Mouse (Mus musculus): ENCODE measurements at regions not wholly inside any gene's neighbourhood (a gene's known extent, or its start where the extent isn't known, plus 50 kb on each side); places are given as distances from the start of the nearest gene placed in this dataset.

- no peak overlapping the region for H3K27ac ChIP-seq (ENCODE audit: control insufficient read depth, low read depth, low read length)
- no peak for DNase-seq (ENCODE audit: low read depth, low spot score)
- no peaks in the 10 kb centered on the region for H3K9me3 ChIP-seq (replicated peaks; ENCODE audit: insufficient read depth, low read length)
- H3K79me2 ChIP-seq (ENCODE audit: control insufficient read depth, insufficient read depth, low read length, poor library complexity): no peaks in the 10 kb centered on the region
- H3K9ac ChIP-seq (ENCODE audit: control insufficient read depth, low read depth, low read length, poor library complexity, severe bottlenecking): no peak overlapping the region
- no peaks in the 10 kb centered on the region for H3K36me3 ChIP-seq (ENCODE audit: control insufficient read depth in 1 of 2, insufficient read depth in 2 of 2, low read length in 2 of 2)
- H3K27me3 ChIP-seq (ENCODE audit: control insufficient read depth in 1 of 2, insufficient read depth in 2 of 2, low read length in 2 of 2): no peaks in the 10 kb centered on the region; a peak in 1 of 4 replicates
- TF ChIP-seq GATA1 (IDR thresholded peaks at IDR 0.05; ENCODE audit: low read depth, low read length) (no peak), ELF1 (IDR thresholded peaks at IDR 0.05; ENCODE audit: low read depth, low read length) (no peak), KAT2A (conservative IDR thresholded peaks at IDR 0.05; ENCODE audit: low read depth, low read length) (no peak), CTCF (IDR thresholded peaks at IDR 0.05 in 2 of 3, conservative IDR thresholded peaks at IDR 0.05 in 1 of 3; ENCODE audit: control insufficient read depth in 1 of 3, insufficient read depth in 1 of 3, low read depth in 2 of 3, low read length in 3 of 3, poor library complexity in 1 of 3, severe bottlenecking in 1 of 3) (no peak), JUND (IDR thresholded peaks at IDR 0.05; ENCODE audit: low read depth, low read length) (no peak), MAX (IDR thresholded peaks at IDR 0.05; ENCODE audit: low read length) (no peak), MYC (IDR thresholded peaks at IDR 0.05; ENCODE audit: low read depth, low read length) (no peak), HCFC1 (IDR thresholded peaks at IDR 0.05; ENCODE audit: low read depth, low read length) (no peak), TBP (IDR thresholded peaks at IDR 0.05; ENCODE audit: low read depth, low read length) (no peak), POLR2A (IDR thresholded peaks at IDR 0.05; ENCODE audit: control insufficient read depth in 1 of 2, insufficient read depth in 1 of 2, low read depth in 1 of 2, low read length in 2 of 2, poor library complexity in 1 of 2) (no peak), ZNF384 (IDR thresholded peaks at IDR 0.05; ENCODE audit: low read depth, low read length) (no peak), POLR2AphosphoS2 (IDR thresholded peaks at IDR 0.05; ENCODE audit: low read length) (no peak), CHD2 (IDR thresholded peaks at IDR 0.05; ENCODE audit: low read length) (no peak), ZKSCAN1 (IDR thresholded peaks at IDR 0.05; ENCODE audit: low read depth, low read length) (no peak), MEF2A (IDR thresholded peaks at IDR 0.05; ENCODE audit: extremely low read depth, insufficient replicate concordance, low read depth, low read length, poor library complexity, severe bottlenecking) (no peak), NELFE (IDR thresholded peaks at IDR 0.05; ENCODE audit: low read depth, low read length) (no peak), EP300 (IDR thresholded peaks at IDR 0.05; ENCODE audit: low read depth in 1 of 2, low read length in 2 of 2) (no peak), UBTF (IDR thresholded peaks at IDR 0.05; ENCODE audit: borderline replicate concordance, insufficient read depth, low read depth, low read length) (no peak)
- H3K4me3 ChIP-seq (ENCODE audit: control insufficient read depth in 1 of 2, insufficient read depth in 1 of 2, low read depth in 2 of 2, low read length in 2 of 2): no peak overlapping the region
- no peaks in the 10 kb centered on the region for H3K4me1 ChIP-seq (ENCODE audit: control insufficient read depth in 1 of 2, insufficient read depth in 2 of 2, low read length in 2 of 2)
These were observed 239.7 kb upstream of the B430305J03Rik start for GRCm38 (mm10) chr3:61605469-61605868.

- H3K79me2 ChIP-seq (ENCODE audit: control insufficient read depth, insufficient read depth, low read length, poor library complexity): no peaks in the 10 kb centered on the region
- no peaks in the 10 kb centered on the region for H3K9me3 ChIP-seq (replicated peaks; ENCODE audit: insufficient read depth, low read length)
- H3K27me3 ChIP-seq (ENCODE audit: control insufficient read depth in 1 of 2, insufficient read depth in 2 of 2, low read length in 2 of 2): no peaks in the 10 kb centered on the region; a peak in 1 of 4 replicates
- no peak overlapping the region for H3K9ac ChIP-seq (ENCODE audit: control insufficient read depth, low read depth, low read length, poor library complexity, severe bottlenecking)
- no peak overlapping the region for H3K27ac ChIP-seq (ENCODE audit: control insufficient read depth, low read depth, low read length)
- DNase-seq (ENCODE audit: low read depth, low spot score): no peak
- H3K4me1 ChIP-seq (ENCODE audit: control insufficient read depth in 1 of 2, insufficient read depth in 2 of 2, low read length in 2 of 2): no peaks in the 10 kb centered on the region
- H3K4me3 ChIP-seq (ENCODE audit: control insufficient read depth in 1 of 2, insufficient read depth in 1 of 2, low read depth in 2 of 2, low read length in 2 of 2): no peak overlapping the region
- TF ChIP-seq MAFK (IDR thresholded peaks at IDR 0.05; ENCODE audit: borderline replicate concordance, low read depth, low read length) (0 out of 2 replicates have a peak, but pooled peaks have one; percentile 46), POLR2AphosphoS2 (IDR thresholded peaks at IDR 0.05; ENCODE audit: low read length) (no peak)
- no peaks in the 10 kb centered on the region for H3K36me3 ChIP-seq (ENCODE audit: control insufficient read depth in 1 of 2, insufficient read depth in 2 of 2, low read length in 2 of 2)
These were observed 237.1 kb upstream of the B430305J03Rik start for GRCm38 (mm10) chr3:61602891-61603290.

Measured in MEL (cell line).